Mouse (Mus musculus) ovary, postnatal 10 days (tissue): ENCODE data around the gene Slfn1.
"Not testable (repeated sequence)": the region's sequence is repeated elsewhere in the genome, so short reads cannot be mapped to it uniquely, and the experiment has no call there.

Experiments
- DNase-seq: peaks from one replicate; pipeline ENCODE4 v3.0.0; 2022; ENCODE audit warnings: low spot score

Gene Slfn1

GRCm38 (mm10) chr11:83116597-83117227 is at the start of gene Slfn1:
Gene Slfn1, plus strand, starts transcription at chr11:83116849.
- no peak for DNase-seq

- no peak for DNase-seq
Observed at GRCm38 (mm10) chr11:83067982-83068694, 48.5 kb upstream of the Slfn1 start.

- DNase-seq: no peak
Observed at GRCm38 (mm10) chr11:83070321-83070970, 46.2 kb upstream of the Slfn1 start.

GRCm38 (mm10) chr11:83077714-83078422 is 38.8 kb upstream of the Slfn1 start:
- peak; percentile 32 for DNase-seq

- no peak for DNase-seq
Observed at GRCm38 (mm10) chr11:83078423-83079140, 38.1 kb upstream of the Slfn1 start.

- no peak for DNase-seq
Observed at GRCm38 (mm10) chr11:83079487-83080199, 37.0 kb upstream of the Slfn1 start.

- no peak for DNase-seq
Observed at GRCm38 (mm10) chr11:83082741-83083473, 33.7 kb upstream of the Slfn1 start.

- no peak for DNase-seq
Observed at GRCm38 (mm10) chr11:83084161-83084560, 32.5 kb upstream of the Slfn1 start.

- DNase-seq: no peak
Observed at GRCm38 (mm10) chr11:83084761-83085160, 31.9 kb upstream of the Slfn1 start.

GRCm38 (mm10) chr11:83115138-83115537 is 1.5 kb upstream of the Slfn1 start:
- DNase-seq: no peak

GRCm38 (mm10) chr11:83118056-83118455 is 1.4 kb downstream of the Slfn1 start:
- no peak for DNase-seq

- DNase-seq: no peak
Observed at GRCm38 (mm10) chr11:83121131-83121685, 4.6 kb downstream of the Slfn1 start.

GRCm38 (mm10) chr11:83123198-83123597 is 6.5 kb downstream of the Slfn1 start:
- no peak for DNase-seq

- DNase-seq: no peak
Observed at GRCm38 (mm10) chr11:83124906-83125305, 8.3 kb downstream of the Slfn1 start.

GRCm38 (mm10) chr11:83125633-83126032 is 9.0 kb downstream of the Slfn1 start:
- not testable (repeated sequence) for DNase-seq

GRCm38 (mm10) chr11:83137253-83137652 is 20.6 kb downstream of the Slfn1 start:
- DNase-seq: not testable (repeated sequence)

- not testable (repeated sequence) for DNase-seq
Observed at GRCm38 (mm10) chr11:83148939-83149338, 32.3 kb downstream of the Slfn1 start.
